Mouse (Mus musculus) kidney, postnatal 25 days (tissue): ENCODE data around the gene D430041D05Rik.

Experiments used
- DNase-seq, 2 experiments: peaks; one replicate each; pipeline ENCODE4 v3.0.0; 2021; ENCODE audit warnings: mixed read lengths in 2 of 2

D430041D05Rik gene

DNA sequence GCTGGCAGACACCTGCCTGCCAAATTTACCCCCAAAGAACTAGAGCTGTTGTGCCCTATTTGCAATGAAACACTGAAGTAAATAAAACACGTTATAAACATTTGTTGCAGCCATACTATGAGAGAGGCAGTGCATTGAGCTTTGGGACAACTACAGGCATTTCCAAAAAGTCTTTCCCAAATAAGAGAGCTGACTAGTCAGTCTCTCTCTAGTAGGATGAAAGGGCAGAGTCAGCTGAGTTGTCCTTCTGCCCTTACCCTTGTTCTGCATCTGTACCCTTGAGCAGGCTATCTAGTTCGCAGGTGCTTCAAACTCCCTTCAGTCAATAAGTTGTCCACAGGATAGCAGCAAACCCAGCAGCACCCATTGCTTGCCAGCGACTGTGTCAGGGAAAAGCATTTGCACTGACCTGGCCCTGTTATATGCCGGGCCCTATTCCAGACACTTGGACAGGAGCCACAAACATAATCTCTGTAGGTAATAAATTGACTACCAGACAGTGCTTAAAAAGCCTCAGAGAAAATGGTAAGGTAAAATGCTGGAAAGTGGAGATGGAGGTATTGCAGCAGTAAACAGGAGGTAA, at the start of gene D430041D05Rik:
TSS of gene D430041D05Rik (minus strand) at position 51 of the 583 bp plus-strand sequence.
- DNase-seq: no peak

DNA sequence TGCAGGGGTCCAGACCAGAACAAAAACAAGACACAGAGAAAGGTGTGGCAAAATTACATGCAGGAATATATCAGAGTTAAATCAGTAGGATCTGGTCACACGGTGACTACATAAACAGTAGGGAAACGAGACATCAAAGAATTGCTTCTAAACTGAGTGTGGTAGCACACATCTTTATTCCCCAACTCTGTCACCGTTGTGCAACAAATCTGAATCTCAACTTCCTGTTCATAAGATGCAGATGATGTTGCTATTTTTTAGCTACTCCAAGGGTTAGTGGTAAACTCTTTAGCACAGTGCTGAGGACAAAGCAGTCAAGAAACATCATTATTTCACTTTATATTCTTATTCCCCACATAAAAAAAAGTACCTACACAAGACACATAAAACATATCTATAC, 49.2 kb upstream of the D430041D05Rik start:
- no peak for DNase-seq

- DNase-seq: no peak
Observed at GRCm38 (mm10) chr2:104458569-104459332, 47.9 kb upstream of the D430041D05Rik start.

DNA sequence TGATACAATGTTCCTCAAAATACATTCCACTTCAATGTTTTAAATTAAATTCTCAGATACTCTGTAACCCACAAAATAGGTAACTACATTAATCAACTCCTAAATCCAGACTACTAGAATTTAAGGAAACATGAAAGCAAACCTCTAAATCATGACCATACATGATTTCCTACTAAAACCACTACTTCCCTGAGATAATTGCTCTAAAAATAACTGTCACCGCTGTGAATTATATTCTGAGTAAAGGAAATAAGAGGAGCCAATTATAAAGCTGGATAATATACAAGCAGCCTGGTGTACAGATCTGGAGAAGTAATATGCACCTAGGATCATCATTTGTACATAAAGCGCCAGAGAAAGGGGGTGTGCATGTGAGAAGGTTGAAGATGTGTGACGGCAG, 46.3 kb upstream of the D430041D05Rik start:
- no peak for DNase-seq

GRCm38 (mm10) chr2:104450685-104451084, 39.9 kb upstream of the D430041D05Rik start:
- no peak for DNase-seq

DNA sequence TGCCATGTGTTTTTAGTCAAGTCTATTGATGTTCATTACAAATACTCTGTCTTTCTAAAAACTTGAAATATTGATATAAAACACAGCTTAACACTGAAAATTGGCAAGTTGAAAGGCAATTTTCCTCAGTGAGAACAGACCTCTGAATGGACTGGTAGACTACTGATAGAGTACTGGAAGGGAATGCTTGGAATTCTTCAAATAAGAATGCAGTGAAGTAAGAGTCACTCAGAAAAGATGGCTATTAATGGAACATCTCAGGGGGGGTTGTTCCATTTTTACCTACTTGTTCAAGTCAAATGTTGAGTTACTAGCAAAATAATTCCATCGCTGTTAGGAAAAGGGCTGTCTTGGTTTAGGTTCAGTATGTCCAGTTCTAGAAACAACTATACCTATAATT, 38.4 kb upstream of the D430041D05Rik start:
- no peak for DNase-seq

GRCm38 (mm10) chr2:104448201-104448600, 37.4 kb upstream of the D430041D05Rik start:
- DNase-seq: no peak

- DNase-seq: no peak
Observed at GRCm38 (mm10) chr2:104446016-104446415, 35.2 kb upstream of the D430041D05Rik start.

GRCm38 (mm10) chr2:104444776-104445175, 34.0 kb upstream of the D430041D05Rik start:
- peak; percentile 76 for DNase-seq

DNA sequence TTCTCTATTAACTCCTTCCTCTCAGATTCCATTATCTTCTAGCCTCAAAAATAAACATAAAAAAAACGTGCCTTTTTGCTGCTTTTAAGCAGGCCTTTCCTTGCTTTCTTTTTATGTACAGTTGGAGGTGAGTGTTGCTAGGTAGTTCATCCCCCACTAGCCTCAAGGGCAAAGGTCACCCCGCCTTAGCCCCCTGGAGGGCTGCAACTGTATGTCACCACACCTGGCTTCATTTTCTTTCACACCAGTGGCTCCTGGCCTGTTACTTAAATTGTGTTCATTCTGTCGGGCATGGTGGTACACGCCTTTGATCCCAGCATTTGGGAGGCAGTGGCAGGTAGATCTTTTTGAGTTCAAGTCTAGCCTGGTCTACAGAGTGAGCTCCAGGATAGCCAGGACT, 31.5 kb upstream of the D430041D05Rik start:
- no peak for DNase-seq

DNA sequence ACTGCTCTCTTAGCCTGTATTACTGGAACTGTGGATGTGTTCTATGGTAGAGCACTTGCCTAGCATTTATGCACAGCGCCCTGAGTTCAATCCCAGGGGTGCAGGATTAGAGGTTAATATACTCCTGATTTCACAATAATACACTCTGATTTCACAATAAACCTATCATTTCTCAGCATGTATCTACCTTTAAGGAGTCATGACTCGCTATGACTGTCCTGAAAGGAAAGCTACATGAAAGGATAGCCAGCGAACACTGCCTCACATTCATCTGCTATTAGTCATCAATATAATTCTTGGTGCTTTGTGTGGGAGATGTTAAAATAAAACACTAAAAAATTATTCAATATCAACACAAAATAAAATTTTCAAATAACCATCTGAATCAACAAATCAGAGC, 25.4 kb upstream of the D430041D05Rik start:
- DNase-seq: no peak

DNA sequence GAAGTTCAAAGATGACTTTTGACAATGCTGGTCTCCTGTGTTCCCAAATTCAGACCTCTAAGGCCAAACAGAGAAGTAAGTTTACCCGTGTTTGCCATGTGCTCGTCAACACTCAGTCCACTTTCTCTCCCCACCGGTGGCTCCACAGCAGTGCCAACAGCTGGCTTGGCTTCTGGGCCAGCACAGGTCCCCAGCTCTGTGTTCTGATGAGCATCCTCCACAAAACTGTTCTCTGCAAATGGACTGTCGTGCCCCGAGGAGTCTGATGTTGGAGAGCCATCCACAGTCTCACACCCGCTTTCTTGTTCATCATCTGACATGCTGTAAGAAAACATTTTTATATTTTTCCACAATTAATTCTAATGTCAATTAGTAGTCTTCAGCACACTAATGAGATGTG, 20.3 kb upstream of the D430041D05Rik start:
- no peak for DNase-seq

DNA sequence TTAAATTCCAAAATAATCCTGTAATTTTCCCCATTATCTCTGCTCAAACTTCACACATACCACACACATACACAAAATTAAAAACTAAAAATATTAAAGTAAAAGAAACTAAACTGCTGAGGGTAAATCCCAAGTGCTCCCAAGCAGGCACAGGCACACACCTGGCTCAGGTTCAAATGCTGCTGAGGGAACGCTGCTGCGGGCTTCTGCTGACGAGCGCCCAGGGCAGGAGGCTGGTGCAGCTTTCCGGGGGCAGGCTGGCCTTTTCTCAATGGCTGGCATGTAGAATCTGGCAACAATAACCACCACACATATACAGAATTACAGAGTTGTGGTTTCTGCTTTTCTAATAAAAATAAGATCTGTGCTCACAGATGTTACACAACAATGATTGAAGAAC, 19.8 kb upstream of the D430041D05Rik start:
- no peak for DNase-seq

- DNase-seq: peak; percentile 7 to 50
Observed at GRCm38 (mm10) chr2:104426112-104426511, 15.3 kb upstream of the D430041D05Rik start.

DNA sequence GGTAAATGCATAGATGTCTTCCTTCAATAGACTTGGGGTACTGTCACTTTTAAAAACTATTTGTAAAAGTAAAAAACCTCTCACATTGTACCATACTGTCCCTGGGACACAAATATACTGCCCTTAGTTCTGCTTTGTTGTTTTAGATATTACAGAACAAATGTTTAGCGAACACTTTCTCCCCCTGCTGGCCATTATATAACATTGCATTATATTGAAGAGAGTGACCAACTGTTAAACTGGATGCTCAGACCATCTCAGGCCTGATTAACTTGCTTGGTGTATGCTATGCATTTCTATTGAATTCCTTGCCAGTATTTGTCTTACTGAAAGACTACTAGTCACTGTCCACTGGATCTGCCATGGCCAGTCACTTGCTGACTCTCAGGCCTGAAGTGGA, 11.4 kb upstream of the D430041D05Rik start:
- DNase-seq: no peak

DNA sequence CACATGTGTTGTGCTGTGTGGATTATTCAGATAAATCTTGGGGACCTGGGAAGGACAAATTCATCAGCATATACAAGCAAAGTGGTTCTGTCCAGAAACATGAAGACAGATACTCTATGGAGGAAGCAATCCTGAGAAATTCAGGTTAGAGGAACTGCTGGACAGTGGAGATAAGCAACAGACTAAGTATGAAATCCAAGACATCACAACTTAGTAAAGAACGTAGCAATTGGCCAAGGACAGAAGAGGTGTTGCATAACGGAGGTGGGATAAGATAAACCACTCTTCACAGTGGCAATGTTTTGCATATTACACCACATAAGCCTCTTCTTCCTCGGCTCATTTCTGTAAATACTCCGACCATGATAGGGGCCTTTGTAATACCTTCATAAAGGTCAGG, 10.0 kb upstream of the D430041D05Rik start:
- DNase-seq: no peak

DNA sequence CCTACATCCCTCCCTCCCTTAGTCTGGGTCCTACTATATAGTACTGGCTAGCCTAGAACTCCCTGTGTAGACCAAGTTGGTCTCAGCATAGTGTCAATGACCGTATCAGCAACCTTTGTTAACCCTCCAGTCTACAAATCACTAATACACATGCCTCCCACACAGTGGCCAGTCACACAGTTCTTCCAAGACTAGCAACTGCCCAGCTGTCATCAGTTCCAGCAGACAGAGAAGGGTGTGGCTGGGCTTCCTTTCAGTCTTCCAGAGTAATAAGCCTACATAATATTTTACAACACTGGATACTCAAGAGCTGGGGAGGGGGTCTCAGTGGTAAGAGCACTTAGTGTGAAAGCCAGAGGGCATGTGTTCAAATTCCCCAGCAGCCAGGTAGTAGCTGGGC, 9.2 kb upstream of the D430041D05Rik start:
- no peak for DNase-seq

- DNase-seq: no peak
Observed at GRCm38 (mm10) chr2:104419411-104419810, 8.6 kb upstream of the D430041D05Rik start.

GRCm38 (mm10) chr2:104413011-104413410, 2.2 kb upstream of the D430041D05Rik start:
- no peak for DNase-seq

DNA sequence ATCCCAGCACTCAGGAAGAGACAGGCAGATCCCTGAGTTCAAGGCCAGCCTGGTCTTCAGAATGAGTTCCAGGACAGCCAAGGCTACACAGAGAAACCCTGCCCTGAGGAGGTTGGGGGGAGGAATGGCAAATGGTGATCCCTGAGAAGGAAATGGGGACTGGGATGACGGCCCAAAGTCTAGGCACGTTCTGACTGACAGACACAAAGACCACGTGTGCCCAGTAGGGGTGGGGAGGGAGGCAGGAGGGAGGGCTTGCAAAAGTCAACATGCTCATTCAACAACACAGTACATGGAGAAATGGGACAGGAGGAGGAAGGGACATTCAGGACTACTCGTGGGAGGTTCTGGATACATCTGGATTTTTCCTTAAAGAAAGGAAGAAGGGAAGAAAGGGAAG, 1.7 kb upstream of the D430041D05Rik start:
- DNase-seq: no peak

DNA sequence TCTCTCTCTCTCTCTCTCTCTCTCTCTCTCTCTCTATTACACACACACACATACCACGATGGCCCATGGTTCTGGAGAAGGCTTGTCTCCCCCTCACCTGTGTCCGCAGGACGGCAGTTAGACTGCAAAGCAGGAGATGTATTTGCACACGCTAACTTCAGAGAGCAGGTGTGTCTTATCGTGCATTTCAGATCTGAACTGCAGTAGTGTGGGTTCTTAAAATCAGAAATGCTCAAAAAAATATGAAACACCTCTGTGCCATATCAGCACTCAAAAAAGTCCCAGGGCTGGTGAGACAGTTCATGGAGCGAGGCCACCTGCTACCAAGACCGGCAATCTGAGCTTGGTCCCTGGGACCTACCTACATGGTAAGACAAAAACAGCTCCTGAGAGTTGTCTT, 993 bp upstream of the D430041D05Rik start:
- DNase-seq: no peak

- DNase-seq: peak; percentile 5 to 40
Observed at GRCm38 (mm10) chr2:104409851-104410821, 677 bp downstream of the D430041D05Rik start.

DNA sequence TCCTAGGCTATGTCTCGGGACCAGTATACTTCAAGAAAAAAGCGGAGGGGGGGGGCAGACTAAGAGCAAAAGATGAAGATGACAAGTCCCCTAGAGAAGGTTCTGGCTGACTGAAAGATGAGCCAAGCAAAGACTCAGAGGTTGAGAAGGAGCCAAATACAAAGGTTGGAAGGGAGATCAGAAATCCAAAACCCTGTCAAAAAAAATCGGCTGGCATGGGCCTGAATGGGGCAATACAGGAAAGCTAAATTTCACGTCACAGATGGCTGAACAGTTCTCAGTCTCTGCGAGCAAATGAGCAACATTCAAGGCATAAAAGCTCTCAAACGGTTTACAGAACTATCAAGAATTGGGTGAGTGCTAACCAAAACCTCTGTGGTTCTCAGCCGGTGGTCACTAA, 2.5 kb downstream of the D430041D05Rik start:
- DNase-seq: no peak
